Comparison of ENCODE assay signal across 9 mouse cellular contexts in the genomic region with DNA sequence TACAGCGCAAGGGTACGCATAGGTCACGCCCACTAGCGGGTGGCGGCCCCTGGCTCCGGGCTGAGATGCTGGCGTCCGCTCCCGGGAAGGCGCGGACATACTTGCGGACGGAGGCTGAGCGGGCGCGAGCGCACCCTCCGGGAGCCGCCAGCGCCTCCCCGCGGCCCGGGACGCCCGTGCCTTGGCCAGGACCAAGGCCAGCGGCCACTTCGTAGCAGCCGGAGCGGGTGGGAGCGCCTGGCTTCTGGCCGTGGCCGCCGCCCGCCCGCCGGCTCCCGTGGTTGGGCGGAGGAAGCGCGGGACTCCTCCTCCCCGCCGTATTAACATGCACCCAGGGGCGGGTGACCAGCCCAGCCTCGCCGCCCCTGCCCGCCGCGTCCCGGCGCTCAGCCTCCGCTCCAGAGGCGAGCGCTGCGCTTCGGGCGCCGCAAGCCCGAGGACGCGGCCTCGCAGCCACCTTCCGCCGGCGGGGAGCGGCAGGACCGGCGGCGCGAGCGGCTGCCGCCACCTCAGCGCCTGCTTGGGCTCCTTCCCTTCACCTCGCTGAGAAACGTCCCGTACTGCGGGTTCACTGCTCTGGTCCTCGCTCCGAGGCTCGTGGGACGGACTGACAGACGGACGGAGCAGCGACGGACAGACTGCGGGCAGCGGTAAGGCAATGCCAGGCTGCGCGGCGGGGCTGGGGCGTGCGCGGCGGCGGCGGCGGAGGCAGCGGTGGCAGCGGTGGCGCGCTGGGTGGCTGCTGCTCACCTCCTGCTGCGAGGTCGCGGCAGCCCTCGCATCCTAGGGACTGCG. TPM values are rescaled to one million over a fixed set of nuclear protein-coding genes. Genes with fewer than 3 reads are reported as not detected.
DNase-seq lines count a peak whose midpoint lies in the region; ATAC-seq lines count a peak whose summit lies in the region.
"Had no signal": no experiment of that assay in that cellular context is flagged by ENCODE, and none has a peak within 500 bp of the region (broad histone marks: within the 10 kb centered on the region; RNA-seq: fewer than 3 reads in every experiment).

A gene (plus strand): TSS at position 53 of the 795 bp plus-strand sequence.

- H3K27ac ChIP-seq in intestine, embryonic 16.5 days (ENCODE audit: low read length): no peak within 1 kb of the TSS
- H3K27ac ChIP-seq: macrophage had no signal

- H3K9ac ChIP-seq in intestine, embryonic 16.5 days (ENCODE audit: low read depth, low read length): peak within 1 kb of the TSS; percentile 66

- peak; percentile 99 for ATAC-seq in intestine, embryonic 16.5 days

- peaks cover 10% of the 10 kb centered on the region for H3K4me1 ChIP-seq in intestine, embryonic 16.5 days (ENCODE audit: control insufficient read depth, insufficient read depth, low read length)

- peak within 1 kb of the TSS; percentile 61 for H3K4me3 ChIP-seq in intestine, embryonic 16.5 days (ENCODE audit: low read length)

- H3K27me3 ChIP-seq in intestine, embryonic 16.5 days (replicated peaks; ENCODE audit: control insufficient read depth, insufficient read depth, low read length): peaks cover 23% of the 10 kb centered on the region

- peak within 1 kb of the TSS; percentile 99 for H3K4me2 ChIP-seq in intestine, embryonic 16.5 days (ENCODE audit: low read depth, low read length)

- H3K9me3 ChIP-seq in intestine, embryonic 16.5 days (ENCODE audit: control insufficient read depth, low read length): no peaks in the 10 kb centered on the region

- intact Hi-C loops in gastrocnemius, postnatal 14 days (cut with DNase I; ENCODE audit: low total_unique reads): no loop called here
- intact Hi-C loops in left cerebral cortex, postnatal 4 days (cut with DNase I): loop anchor here (10.0 kb wide), 1 partner anchor 204 kb away; no protein-coding TSS in a partner anchor

- DNase-seq in layer of hippocampus, adult 11-12 months (ENCODE audit: low spot score): peak; percentile 66
- no peak for DNase-seq in layer of hippocampus, adult 9-10 months (ENCODE audit: low spot score)
- peak; percentile 81 for DNase-seq in embryo, embryonic 10 days (ENCODE audit: low spot score)
- peak; percentile 72 for DNase-seq in gastrocnemius, postnatal 14 days
- DNase-seq in left cerebral cortex, postnatal 4 days: peak; percentile 81
- peak; percentile 79 for DNase-seq in neural tube, embryonic 10.5 days (ENCODE audit: extremely low spot score, low spot score)
- DNase-seq in urinary bladder, adult 2 months (ENCODE audit: low spot score): peak; percentile 47

- WGBS in intestine, embryonic 16.5 days: under 1% methylated on average over 81 of the region's 105 CpGs

- H3K36me3 ChIP-seq in intestine, embryonic 16.5 days (ENCODE audit: control insufficient read depth, insufficient read depth, low read length): no peaks in the 10 kb centered on the region

RNA-seq across cellular contexts. Expression of the gene that starts here (rescaled TPM):
- total RNA-seq in gastrocnemius, postnatal 14 days (2021): under 1 TPM; 0.40 to 0.47 TPM
- 1.3 TPM in 2 replicates for polyA plus RNA-seq in intestine, embryonic 16.5 days (2015; fragmentation: Nextera tagmentation; extraction: Ambion mirVana)
- total RNA-seq in left cerebral cortex, postnatal 4 days (2021): 100 to 1,000 TPM; 157 to 164 TPM
- 1.6 and 2.5 TPM in 2 replicates for polyA plus RNA-seq in urinary bladder, adult 2 months (2012; rRNA removed)
- polyA plus RNA-seq: macrophage had no signal

Comparison
In these comparisons a context has a peak if more than half of its experiments do, and no peak if none do; other contexts are left out.
1. RNA of the gene that starts here (total RNA-seq): 157 to 164 TPM in left cerebral cortex, postnatal 4 days; 0.40 to 0.47 TPM in gastrocnemius, postnatal 14 days; every median in the first group is over 100 times any median in the second.
2. Peak in DNase-seq in gastrocnemius, postnatal 14 days; RNA of the gene not detected or under 1 TPM.